Mouse (Mus musculus): ENCODE data around the gene Chrne. TPM values are rescaled to one million over a fixed set of nuclear protein-coding genes. Genes with fewer than 3 reads are reported as not detected.

Gene Chrne
- polyA plus RNA-seq, 1 experiment = 0.06 TPM

DNA sequence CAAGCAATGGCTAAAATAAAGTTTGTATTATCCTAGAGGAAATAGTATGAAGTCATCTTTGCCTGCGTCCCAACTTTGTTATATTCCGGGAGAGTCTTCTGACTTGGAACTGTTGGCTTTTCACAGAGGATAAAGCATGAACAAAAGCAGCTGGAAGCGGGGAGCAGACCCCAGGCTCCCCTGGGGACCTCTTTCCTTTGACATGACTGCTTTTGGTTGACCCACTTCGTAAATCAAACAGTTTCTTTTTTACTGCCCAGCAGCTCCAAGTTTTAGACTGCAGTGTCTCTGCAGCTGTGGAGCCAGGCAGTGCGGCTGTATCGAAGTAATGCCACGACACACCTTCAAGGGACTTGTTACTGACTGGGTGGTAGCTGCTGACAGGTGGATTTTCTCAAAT lies 52.4 kb downstream of the Chrne start:
- Histone ChIP-seq H3K27me3 (ENCODE audit: control insufficient read depth, insufficient read depth, low read length) (no peaks in the 10 kb centered on the region), H3K4me1 (ENCODE audit: control insufficient read depth, insufficient read depth, insufficient read length, low read length) (peaks cover 7% of the 10 kb centered on the region; the same call in 1 of the 2 replicates), H3K4me3 (ENCODE audit: low read depth, low read length) (no peak overlapping the region), H3K36me3 (ENCODE audit: control insufficient read depth, insufficient read depth, low read length) (no peaks in the 10 kb centered on the region), H3K27ac (ENCODE audit: insufficient read depth, low read depth, low read length) (no peak overlapping the region)
- 83% methylated on average over 7 of the region's 7 CpGs for WGBS
- TF ChIP-seq POLR2A (IDR thresholded peaks at IDR 0.05; ENCODE audit: low read depth, low read length) (no peak), CTCF (IDR thresholded peaks at IDR 0.05; ENCODE audit: extremely low read depth, insufficient read length, insufficient replicate concordance, low read depth, low read length) (no peak)

Other genes starting within 250 kb of the Chrne start
- gene Pelp1, start 209.2 kb downstream of the Chrne start, polyA plus RNA-seq (2012; rRNA removed) = 7.5 and 12.2 TPM in 2 replicates
- 15.3 and 23.2 TPM in 2 replicates for gene Arrb2, start 186.6 kb downstream of the Chrne start, polyA plus RNA-seq (2012; rRNA removed)
- 16.4 and 24.1 TPM in 2 replicates for gene Med11, start 167.3 kb downstream of the Chrne start, polyA plus RNA-seq (2012; rRNA removed)
- 2.5 and 7.1 TPM in 2 replicates for gene Zmynd15, start 159.8 kb downstream of the Chrne start, polyA plus RNA-seq (2012; rRNA removed)
- gene Cxcl16, start 159.2 kb downstream of the Chrne start, polyA plus RNA-seq (2012; rRNA removed) = 28.1 and 48.0 TPM in 2 replicates
- 331 and 587 TPM in 2 replicates for gene Tm4sf5, start 114.0 kb downstream of the Chrne start, polyA plus RNA-seq (2012; rRNA removed)
- gene Vmo1, start 104.6 kb downstream of the Chrne start, polyA plus RNA-seq (2012; rRNA removed) = not detected in 2 replicates
- gene Gltpd2, start 100.0 kb downstream of the Chrne start, polyA plus RNA-seq (2012; rRNA removed) = 4.3 and 8.4 TPM in 2 replicates
- 146 and 264 TPM in 2 replicates for gene Psmb6, start 93.8 kb downstream of the Chrne start, polyA plus RNA-seq (2012; rRNA removed)
- not detected in 2 replicates for gene Gm40193, start 86.3 kb downstream of the Chrne start, polyA plus RNA-seq (2012; rRNA removed)
- gene Pld2, start 79.2 kb downstream of the Chrne start, polyA plus RNA-seq (2012; rRNA removed) = 11.0 and 24.9 TPM in 2 replicates
- 43.6 and 82.0 TPM in 2 replicates for gene Mink1, start 56.3 kb downstream of the Chrne start, polyA plus RNA-seq (2012; rRNA removed)
- gene 4930544D05Rik, start 3.4 kb downstream of the Chrne start, polyA plus RNA-seq (2012; rRNA removed) = not detected in 2 replicates
- gene Gp1ba, start 19.9 kb upstream of the Chrne start, polyA plus RNA-seq (2012; rRNA removed) = 0.04 and 0.22 TPM in 2 replicates
- gene Rnf167, start 28.0 kb upstream of the Chrne start, polyA plus RNA-seq (2012; rRNA removed) = 43.0 and 114 TPM in 2 replicates
- gene Slc25a11, start 28.3 kb upstream of the Chrne start, polyA plus RNA-seq (2012; rRNA removed) = 109 and 147 TPM in 2 replicates
- 2,319 and 5,668 TPM in 2 replicates for gene Pfn1, start 35.4 kb upstream of the Chrne start, polyA plus RNA-seq (2012; rRNA removed)
- gene Eno3, start 38.0 kb upstream of the Chrne start, polyA plus RNA-seq (2012; rRNA removed) = 3.3 and 12.7 TPM in 2 replicates
- gene Spag7, start 50.2 kb upstream of the Chrne start, polyA plus RNA-seq (2012; rRNA removed) = 21.0 and 36.6 TPM in 2 replicates
- gene Camta2, start 68.9 kb upstream of the Chrne start, polyA plus RNA-seq (2012; rRNA removed) = 27.7 and 66.7 TPM in 2 replicates
- gene Inca1, start 80.9 kb upstream of the Chrne start, polyA plus RNA-seq (2012; rRNA removed) = 0.38 and 0.79 TPM in 2 replicates
- gene Kif1c, start 81.3 kb upstream of the Chrne start, polyA plus RNA-seq (2012; rRNA removed) = 33.9 and 87.1 TPM in 2 replicates
- gene Zfp3, start 145.0 kb upstream of the Chrne start, polyA plus RNA-seq (2012; rRNA removed) = 0.61 and 0.72 TPM in 2 replicates
- 0.70 and 0.94 TPM in 2 replicates for gene Scimp, start 193.4 kb upstream of the Chrne start, polyA plus RNA-seq (2012; rRNA removed)
- 1.1 and 1.7 TPM in 2 replicates for gene Rabep1, start 225.6 kb upstream of the Chrne start, polyA plus RNA-seq (2012; rRNA removed)